Mouse (Mus musculus) ES-Bruce4 (cell line): ENCODE data around the gene Foxc2. TPM values are rescaled to one million over a fixed set of nuclear protein-coding genes. Genes with fewer than 3 reads are reported as not detected.

Experiments used
- H3K27ac ChIP-seq: 2 replicates; pipeline ENCODE4 v1.5.1; 2012; ENCODE audit warnings: low read length, inconsistent platforms; ENCODE audit not compliant: insufficient read depth
- H3K27me3 ChIP-seq: 2 replicates; pipeline ENCODE4 v1.6.1; 2012; ENCODE audit warnings: mild to moderate bottlenecking, low read length, inconsistent platforms; ENCODE audit not compliant: control insufficient read depth, poor library complexity, insufficient read depth, severe bottlenecking
- H3K36me3 ChIP-seq: 2 replicates; pipeline ENCODE4 v1.6.1; 2012; ENCODE audit warnings: inconsistent platforms, mild to moderate bottlenecking, low read length, moderate library complexity; ENCODE audit not compliant: control insufficient read depth, poor library complexity, insufficient read depth, severe bottlenecking
- H3K4me1 ChIP-seq: one replicate; pipeline ENCODE4 v1.8.1; 2011; ENCODE audit warnings: low read length; ENCODE audit not compliant: control insufficient read depth, insufficient read depth
- H3K4me3 ChIP-seq: 2 replicates; pipeline ENCODE4 v1.5.1; 2011; ENCODE audit warnings: low read depth, mild to moderate bottlenecking, low read length
- H3K9ac ChIP-seq: 2 replicates; pipeline ENCODE4 v1.6.1; 2012; ENCODE audit warnings: low read depth, mild to moderate bottlenecking, inconsistent platforms; ENCODE audit not compliant: poor library complexity, severe bottlenecking
- H3K9me3 ChIP-seq: replicated peaks from 2 replicates; pipeline ENCODE4 v1.6.1; 2012; ENCODE audit warnings: mild to moderate bottlenecking, low read length, inconsistent platforms; ENCODE audit not compliant: control insufficient read depth, poor library complexity, insufficient read depth, severe bottlenecking
- CTCF ChIP-seq: IDR thresholded peaks from one replicate; pipeline ENCODE4 v1.8.1; 2011; ENCODE audit warnings: low read depth, low read length
- EP300 ChIP-seq: IDR thresholded peaks from 2 replicates; pipeline ENCODE4 v1.6.1; 2011; ENCODE audit warnings: low read depth, low read length; ENCODE audit not compliant: insufficient read depth
- POLR2A ChIP-seq: IDR thresholded peaks from one replicate; pipeline ENCODE4 v1.8.1; 2011; ENCODE audit warnings: low read length; ENCODE audit not compliant: insufficient read depth
- polyA plus RNA-seq: library from polyadenylated mRNA; stranded (reverse); fragments of >200 nt; gene quantifications from 2 replicates; pipeline ENCODE4 v1.2.4, GENCODE M21; 2011; ENCODE audit warnings: low read depth; ENCODE audit not compliant: missing spikeins, insufficient read depth, insufficient read length

Foxc2 gene
- polyA plus RNA-seq, 1 experiment = not detected

DNA sequence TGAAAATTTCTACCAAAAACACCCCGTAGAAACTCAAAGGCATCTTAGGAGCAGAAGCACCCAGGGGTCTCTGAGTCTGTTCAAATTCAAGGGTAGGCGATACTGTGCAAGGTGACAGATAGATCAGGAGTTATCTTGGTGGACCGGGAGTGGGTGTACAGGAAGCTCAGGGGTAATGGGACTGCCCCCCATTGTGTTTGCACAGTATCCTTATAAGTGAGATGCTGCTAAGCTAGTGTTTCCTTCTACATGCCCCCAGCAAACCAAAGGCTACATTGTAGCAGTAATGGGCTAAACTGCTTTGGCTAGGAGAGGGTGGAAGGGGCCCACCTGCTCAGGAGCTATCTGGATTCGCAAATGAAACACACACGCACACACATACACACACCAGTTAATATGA is 45.5 kb downstream of the Foxc2 start:
- Histone ChIP-seq H3K36me3 (no peaks in the 10 kb centered on the region), H3K27ac (no peak overlapping the region), H3K9me3 (no peaks in the 10 kb centered on the region), H3K4me3 (no peak overlapping the region), H3K27me3 (no peaks in the 10 kb centered on the region), H3K9ac (no peak overlapping the region), H3K4me1 (no peaks in the 10 kb centered on the region)
- no peak for TF ChIP-seq POLR2A
- TF ChIP-seq EP300 = no peak

DNA sequence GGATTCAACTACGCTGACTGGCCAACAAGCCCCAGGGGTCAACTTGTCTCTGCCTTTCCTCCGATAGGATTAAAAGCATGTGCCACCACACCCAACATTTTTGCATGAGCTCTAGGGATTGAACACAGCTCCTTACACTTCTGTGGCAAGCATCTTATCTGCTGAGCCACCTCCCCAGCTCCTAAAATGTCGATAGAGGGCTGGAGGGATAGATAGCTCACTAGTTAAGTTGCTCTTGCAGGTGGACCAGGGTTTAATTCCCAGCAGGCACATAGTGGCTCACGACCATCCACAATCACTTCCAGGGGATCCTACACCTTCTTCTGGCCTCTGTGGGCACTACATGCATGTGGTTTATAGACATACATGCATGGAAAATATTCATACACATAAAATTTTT is 46.4 kb downstream of the Foxc2 start:
- no peak overlapping the region for H3K4me3 ChIP-seq
- TF ChIP-seq CTCF (no peak), POLR2A (no peak), EP300 (no peak)
- no peaks in the 10 kb centered on the region for H3K9me3 ChIP-seq
- H3K27ac ChIP-seq = no peak overlapping the region
- no peaks in the 10 kb centered on the region for H3K27me3 ChIP-seq
- no peak overlapping the region for H3K9ac ChIP-seq
- H3K4me1 ChIP-seq = no peaks in the 10 kb centered on the region
- no peaks in the 10 kb centered on the region for H3K36me3 ChIP-seq

DNA sequence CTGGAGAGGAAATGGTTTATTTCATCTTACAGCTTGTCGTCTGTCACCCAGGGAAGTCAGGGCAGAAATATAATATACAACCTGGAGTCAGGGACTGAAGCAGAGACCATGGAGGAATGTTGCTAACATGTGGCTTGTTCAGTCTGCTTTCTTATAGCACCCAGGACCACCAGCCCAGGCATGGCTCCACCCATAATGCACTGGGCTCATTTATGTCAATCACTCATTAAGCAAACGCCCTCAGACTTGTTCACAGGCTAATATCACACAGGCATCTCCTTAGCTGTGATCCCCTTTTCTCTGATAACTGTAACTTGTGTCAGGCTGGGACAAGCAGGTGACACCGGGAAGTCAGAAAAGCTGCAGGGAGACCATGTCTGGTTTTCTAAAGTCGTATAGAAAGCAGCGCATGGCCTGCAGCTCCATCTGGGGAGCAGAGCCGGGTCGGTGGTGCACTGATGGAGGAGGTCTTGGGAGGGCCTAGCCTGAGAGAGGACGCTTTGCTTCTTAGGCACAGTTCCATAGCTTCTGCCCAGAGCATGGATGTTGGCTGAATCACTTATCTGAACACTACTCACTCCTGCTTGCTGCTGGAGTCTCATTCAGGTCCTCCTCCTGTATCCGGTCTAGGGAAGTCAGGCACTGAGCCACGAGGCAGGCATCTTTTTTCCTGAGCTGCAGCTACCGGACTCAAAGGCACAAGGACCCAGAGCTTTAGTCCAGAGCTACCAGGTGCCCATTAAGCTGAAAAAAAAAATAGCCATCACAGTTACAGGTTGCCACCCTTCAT is 47.1 kb downstream of the Foxc2 start:
- Histone ChIP-seq H3K27ac (no peak overlapping the region), H3K4me1 (no peaks in the 10 kb centered on the region), H3K36me3 (no peaks in the 10 kb centered on the region), H3K9ac (no peak overlapping the region), H3K27me3 (no peaks in the 10 kb centered on the region), H3K4me3 (no peak overlapping the region), H3K9me3 (no peaks in the 10 kb centered on the region)
- TF ChIP-seq POLR2A (no peak), CTCF (no peak), EP300 (no peak)

DNA sequence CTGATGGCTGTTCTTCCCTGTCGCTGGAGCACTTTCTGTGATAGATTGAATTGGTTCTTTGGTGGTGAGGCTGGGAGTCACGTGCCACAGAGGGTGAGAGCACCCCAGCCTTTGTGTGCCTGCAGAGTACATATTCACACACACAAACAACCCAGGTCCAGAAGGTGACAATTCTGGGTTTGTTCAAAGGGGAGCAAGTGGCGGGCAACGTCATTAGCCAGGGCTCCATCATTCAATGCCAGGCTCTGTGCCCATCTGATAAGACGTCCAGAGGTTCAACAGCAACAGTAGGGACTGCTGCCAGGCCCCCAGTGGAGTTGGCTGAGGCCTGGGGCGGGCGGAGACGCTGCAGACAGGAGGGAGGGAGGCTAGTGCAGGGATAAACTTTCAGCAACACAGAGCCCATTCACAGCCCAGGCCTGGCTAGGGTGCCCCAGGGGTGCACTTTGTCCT is 48.1 kb downstream of the Foxc2 start:
- H3K27ac ChIP-seq = no peak overlapping the region
- no peaks in the 10 kb centered on the region for H3K36me3 ChIP-seq
- TF ChIP-seq POLR2A (no peak), EP300 (no peak), CTCF (no peak)
- no peak overlapping the region for H3K4me3 ChIP-seq
- H3K27me3 ChIP-seq = no peaks in the 10 kb centered on the region
- H3K9me3 ChIP-seq = no peaks in the 10 kb centered on the region
- no peak overlapping the region for H3K9ac ChIP-seq
- H3K4me1 ChIP-seq = no peaks in the 10 kb centered on the region

DNA sequence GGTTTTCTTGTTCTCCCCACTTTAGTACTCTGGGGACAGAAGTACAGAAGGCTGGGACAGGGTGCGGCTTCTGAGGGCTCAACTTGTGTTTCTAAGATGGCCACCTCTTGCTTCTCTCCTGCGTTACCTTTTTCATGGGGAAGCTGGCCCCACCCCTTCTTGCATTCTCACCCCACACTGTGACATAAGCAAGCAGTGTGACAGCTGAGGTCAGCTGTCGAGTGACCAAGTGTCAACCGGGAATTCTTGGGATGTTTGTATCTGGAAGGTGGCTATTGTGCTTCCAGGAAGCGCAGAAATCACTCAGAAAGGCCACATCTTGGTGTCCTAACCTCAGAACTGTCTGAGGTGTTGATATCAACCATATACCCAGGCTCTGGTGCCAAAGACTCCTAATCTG is 52.1 kb downstream of the Foxc2 start:
- Histone ChIP-seq H3K27ac (no peak overlapping the region), H3K27me3 (no peaks in the 10 kb centered on the region), H3K4me1 (no peaks in the 10 kb centered on the region), H3K9me3 (no peaks in the 10 kb centered on the region), H3K36me3 (no peaks in the 10 kb centered on the region), H3K9ac (no peak overlapping the region), H3K4me3 (no peak overlapping the region)
- TF ChIP-seq CTCF (no peak), EP300 (no peak), POLR2A (no peak)

Other genes starting within 250 kb of the Foxc2 start
- gene Foxf1, start 31.8 kb upstream of the Foxc2 start, polyA plus RNA-seq = 0.33 TPM in 1 of 2 replicates, not detected in the other
- 35.5 and 38.9 TPM in 2 replicates for gene Mthfsd, start 7.8 kb upstream of the Foxc2 start, polyA plus RNA-seq
- gene Foxl1, start 11.8 kb downstream of the Foxc2 start, polyA plus RNA-seq = not detected in 2 replicates